Mouse (Mus musculus): ENCODE data around the gene Zdhhc8. TPM values are rescaled to one million over a fixed set of nuclear protein-coding genes. Genes with fewer than 3 reads are reported as not detected.

Zdhhc8 gene
- polyA plus RNA-seq, 1 experiment from 2014 or later = 6.8 TPM

GRCm38 (mm10) chr16:18252736-18253135, 17.8 kb upstream of the Zdhhc8 start:
- peaks cover 29% of the 10 kb centered on the region for H3K36me3 ChIP-seq (ENCODE audit: control insufficient read depth, insufficient read depth, low read length)
- 82% methylated on average over 6 of the region's 6 CpGs for WGBS
- TF ChIP-seq CTCF (IDR thresholded peaks at IDR 0.05; ENCODE audit: low read depth) = no peak
- no peak for TF ChIP-seq EP300 (optimal IDR thresholded peaks at IDR 0.05)

GRCm38 (mm10) chr16:18250828-18251790, 16.2 kb upstream of the Zdhhc8 start:
- Histone ChIP-seq H3K9me3 (ENCODE audit: control insufficient read depth, low read length) (no peaks in the 10 kb centered on the region), H3K4me1 (replicated peaks; ENCODE audit: control insufficient read depth, insufficient read depth) (0 out of 2 replicates have a peak, but pooled peaks cover 5% of the 10 kb centered on the region), H3K4me3 (ENCODE audit: low read depth, low read length) (no peak overlapping the region), H3K36me3 (ENCODE audit: control insufficient read depth, insufficient read depth, low read length) (peaks cover 18% of the 10 kb centered on the region), H3K27me3 (ENCODE audit: control insufficient read depth, insufficient read depth, low read length) (no peaks in the 10 kb centered on the region), H3K27ac (replicated peaks) (no peak overlapping the region), H3K4me2 (replicated peaks; ENCODE audit: low read depth) (no peak overlapping the region), H3K9ac (ENCODE audit: low read length) (no peak overlapping the region)
- WGBS = 57% methylated on average over 10 of the region's 10 CpGs
- TF ChIP-seq EP300 (optimal IDR thresholded peaks at IDR 0.05) = no peak
- TF ChIP-seq CTCF (IDR thresholded peaks at IDR 0.05; ENCODE audit: low read depth) = no peak
- ATAC-seq (ENCODE audit: low FRiP score, low TSS enrichment) (no peak), DNase-seq (ENCODE audit: low spot score) (no peak)

More at GRCm38 (mm10) chr16:18252736-18253135, 17.8 kb upstream of the Zdhhc8 start:
- H3K9ac ChIP-seq (ENCODE audit: low read length) = no peak overlapping the region
- H3K4me3 ChIP-seq (ENCODE audit: low read depth, low read length) = no peak overlapping the region
- no peaks in the 10 kb centered on the region for H3K27me3 ChIP-seq (ENCODE audit: control insufficient read depth, insufficient read depth, low read length)
- 0 out of 2 replicates have a peak, but pooled peaks cover 5% of the 10 kb centered on the region for H3K4me1 ChIP-seq (replicated peaks; ENCODE audit: control insufficient read depth, insufficient read depth)
- H3K27ac ChIP-seq (replicated peaks) = no peak overlapping the region
- ATAC-seq (ENCODE audit: low FRiP score, low TSS enrichment) = no peak
- no peaks in the 10 kb centered on the region for H3K9me3 ChIP-seq (ENCODE audit: control insufficient read depth, low read length)
- DNase-seq (ENCODE audit: low spot score) = no peak
- H3K4me2 ChIP-seq (replicated peaks; ENCODE audit: low read depth) = no peak overlapping the region

- H3K9ac ChIP-seq (ENCODE audit: low read length) = peak overlapping the region; percentile 82; the same call in 1 of the 2 replicates
- no peak for TF ChIP-seq CTCF (IDR thresholded peaks at IDR 0.05; ENCODE audit: low read depth)
- no peak for TF ChIP-seq EP300 (optimal IDR thresholded peaks at IDR 0.05)
- no peaks in the 10 kb centered on the region for H3K27me3 ChIP-seq (ENCODE audit: control insufficient read depth, insufficient read depth, low read length)
- no peak overlapping the region for H3K4me3 ChIP-seq (ENCODE audit: low read depth, low read length)
- no peak overlapping the region for H3K27ac ChIP-seq (replicated peaks)
- WGBS = 55% methylated on average over 4 of the region's 4 CpGs
- H3K4me2 ChIP-seq (replicated peaks; ENCODE audit: low read depth) = peak overlapping the region; percentile 87
- ATAC-seq (ENCODE audit: low FRiP score, low TSS enrichment) = no peak
- H3K9me3 ChIP-seq (ENCODE audit: control insufficient read depth, low read length) = no peaks in the 10 kb centered on the region
- H3K36me3 ChIP-seq (ENCODE audit: control insufficient read depth, insufficient read depth, low read length) = peaks cover 12% of the 10 kb centered on the region; the same call in 1 of the 2 replicates
- H3K4me1 ChIP-seq (replicated peaks; ENCODE audit: control insufficient read depth, insufficient read depth) = 0 out of 2 replicates have a peak, but pooled peaks cover 5% of the 10 kb centered on the region
- no peak for DNase-seq (ENCODE audit: low spot score)
Observed at GRCm38 (mm10) chr16:18250231-18250630, 15.3 kb upstream of the Zdhhc8 start.

- H3K4me3 ChIP-seq (ENCODE audit: low read depth, low read length) = peak overlapping the region; percentile 93
- peak; percentile 49 for DNase-seq (ENCODE audit: low spot score)
- peaks cover 14% of the 10 kb centered on the region; the same call in 1 of the 2 replicates for H3K36me3 ChIP-seq (ENCODE audit: control insufficient read depth, insufficient read depth, low read length)
- 0 out of 2 replicates have a peak, but pooled peaks have one; percentile 6 for ATAC-seq (ENCODE audit: low FRiP score, low TSS enrichment)
- peak overlapping the region; percentile 82 for H3K9ac ChIP-seq (ENCODE audit: low read length)
- TF ChIP-seq EP300 (optimal IDR thresholded peaks at IDR 0.05) (no peak), CTCF (IDR thresholded peaks at IDR 0.05; ENCODE audit: low read depth) (no peak)
- WGBS = 1% methylated on average over 27 of the region's 27 CpGs
- H3K27me3 ChIP-seq (ENCODE audit: control insufficient read depth, insufficient read depth, low read length) = no peaks in the 10 kb centered on the region
- H3K27ac ChIP-seq (replicated peaks) = peak overlapping the region; percentile 87
- no peaks in the 10 kb centered on the region for H3K9me3 ChIP-seq (ENCODE audit: control insufficient read depth, low read length)
- peak overlapping the region; percentile 87 for H3K4me2 ChIP-seq (replicated peaks; ENCODE audit: low read depth)
- 0 out of 2 replicates have a peak, but pooled peaks cover 5% of the 10 kb centered on the region for H3K4me1 ChIP-seq (replicated peaks; ENCODE audit: control insufficient read depth, insufficient read depth)
Observed at GRCm38 (mm10) chr16:18249364-18249967, 14.5 kb upstream of the Zdhhc8 start.

GRCm38 (mm10) chr16:18248433-18249363, 13.8 kb upstream of the Zdhhc8 start, which contains the start of the genes Trmt2a and Ranbp1:
Gene Trmt2a, plus strand, starts transcription at chr16:18248679.
Gene Ranbp1, minus strand, starts transcription at chr16:18248732.
- TF ChIP-seq EP300 (optimal IDR thresholded peaks at IDR 0.05) (no peak), CTCF (IDR thresholded peaks at IDR 0.05; ENCODE audit: low read depth) (no peak)
- Histone ChIP-seq H3K27ac (replicated peaks) (peak within 1 kb of the TSS; percentile 87), H3K27me3 (ENCODE audit: control insufficient read depth, insufficient read depth, low read length) (no peaks in the 10 kb centered on the region), H3K9ac (ENCODE audit: low read length) (peak within 1 kb of the TSS; percentile 83), H3K36me3 (ENCODE audit: control insufficient read depth, insufficient read depth, low read length) (peaks cover 14% of the 10 kb centered on the region; the same call in 1 of the 2 replicates), H3K4me2 (replicated peaks; ENCODE audit: low read depth) (peak within 1 kb of the TSS; percentile 87), H3K4me1 (replicated peaks; ENCODE audit: control insufficient read depth, insufficient read depth) (0 out of 2 replicates have a peak, but pooled peaks cover 5% of the 10 kb centered on the region), H3K4me3 (ENCODE audit: low read depth, low read length) (peak within 1 kb of the TSS; percentile 93), H3K9me3 (ENCODE audit: control insufficient read depth, low read length) (no peaks in the 10 kb centered on the region)
- WGBS = under 1% methylated on average over 99 of the region's 102 CpGs
- peak; percentile 97 for ATAC-seq (ENCODE audit: low FRiP score, low TSS enrichment)
- DNase-seq (ENCODE audit: low spot score) = peak; percentile 100

All from stomach, postnatal 0 days (tissue).